Mouse (Mus musculus): ENCODE results near the gene Sorbs2. TPM values are rescaled to one million over a fixed set of nuclear protein-coding genes. Genes with fewer than 3 reads are reported as not detected.

Sorbs2 gene
- polyA plus RNA-seq, 1 experiment from 2014 or later, result 77.9 TPM

DNA sequence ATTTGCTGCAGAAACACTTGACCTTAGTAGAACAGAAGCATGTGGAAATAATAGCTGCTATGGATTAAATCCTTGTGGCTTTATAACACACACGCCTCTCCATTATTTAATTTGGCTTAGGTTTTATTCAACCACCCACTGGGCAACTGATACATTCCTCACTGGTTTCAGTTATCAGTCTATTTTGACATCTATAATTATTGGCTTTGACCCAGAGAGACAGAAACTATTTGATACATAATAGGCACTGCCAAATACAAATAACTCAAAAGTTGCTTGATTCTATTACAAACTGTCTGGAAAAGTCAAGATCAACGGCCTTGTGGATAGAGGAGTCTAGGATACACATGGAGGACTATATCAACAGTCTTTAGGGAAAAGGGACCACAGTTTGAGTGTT is 20.1 kb downstream of the Sorbs2 start:
- Histone ChIP-seq H3K27ac (no peak overlapping the region), H3K9ac (replicated peaks) (no peak overlapping the region), H3K4me2 (replicated peaks) (no peak overlapping the region), H3K9me3 (0 out of 2 replicates have a peak, but pooled peaks cover under 1% of the 10 kb centered on the region), H3K4me3 (replicated peaks) (no peak overlapping the region), H3K4me1 (replicated peaks) (no peaks in the 10 kb centered on the region), H3K36me3 (peaks cover 11% of the 10 kb centered on the region), H3K27me3 (no peaks in the 10 kb centered on the region)
- WGBS, result 71% methylated on average over 2 of the region's 2 CpGs
- ATAC-seq, result no peak

DNA sequence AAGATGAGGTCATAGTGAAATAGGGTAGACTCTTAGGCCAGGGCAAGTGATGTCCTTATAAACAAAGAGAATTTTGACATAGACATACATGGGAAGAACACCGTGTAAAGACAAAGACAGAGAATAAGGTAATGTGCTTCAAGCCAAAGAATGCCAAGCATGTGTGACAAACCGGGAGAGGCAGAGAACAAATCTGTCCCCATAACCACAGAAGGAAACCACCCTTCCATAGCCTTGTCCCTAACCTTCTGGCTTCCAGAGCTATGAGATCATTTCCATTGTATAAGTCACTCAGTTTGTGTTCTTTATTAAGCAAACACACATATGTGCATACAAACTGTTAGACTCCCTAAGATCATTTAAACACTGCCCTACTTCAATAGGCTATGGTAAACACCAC is 21.3 kb downstream of the Sorbs2 start:
- ATAC-seq, result no peak
- WGBS, result 79% methylated on average over 2 of the region's 2 CpGs

DNA sequence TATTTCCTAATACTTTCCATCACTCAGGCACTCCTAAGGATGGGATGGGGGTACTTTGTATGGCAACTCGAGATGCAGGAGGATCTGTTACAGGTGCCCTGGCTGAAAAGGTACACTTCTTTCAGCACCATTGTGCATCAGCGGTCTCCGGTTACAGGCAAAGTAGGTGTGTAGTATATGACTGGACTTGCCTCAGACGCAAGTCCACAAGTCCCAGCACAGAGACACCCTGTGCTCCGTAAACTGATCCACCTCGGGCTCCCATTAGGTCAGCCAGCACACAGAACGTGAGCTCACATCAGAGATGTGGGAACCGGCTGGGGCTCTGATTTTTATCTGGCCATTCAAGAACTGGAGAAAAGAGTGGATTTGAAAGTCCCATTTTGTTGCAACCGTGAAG is 29.0 kb downstream of the Sorbs2 start:
- H3K4me2 ChIP-seq (replicated peaks), result no peak overlapping the region
- 0 out of 2 replicates have a peak, but pooled peaks cover 5% of the 10 kb centered on the region for H3K9me3 ChIP-seq
- no peaks in the 10 kb centered on the region for H3K27me3 ChIP-seq
- H3K4me1 ChIP-seq (replicated peaks), result peaks cover 11% of the 10 kb centered on the region
- no peak overlapping the region for H3K9ac ChIP-seq (replicated peaks)
- 90% methylated on average over 9 of the region's 9 CpGs for WGBS
- H3K36me3 ChIP-seq, result peaks cover 7% of the 10 kb centered on the region; the same call in 1 of the 2 replicates
- H3K27ac ChIP-seq, result no peak overlapping the region
- ATAC-seq, result no peak
- H3K4me3 ChIP-seq (replicated peaks), result no peak overlapping the region

More for the DNA sequence above, 21.3 kb downstream of the Sorbs2 start:
- Histone ChIP-seq H3K4me1 (replicated peaks) (no peaks in the 10 kb centered on the region), H3K9me3 (0 out of 2 replicates have a peak, but pooled peaks cover 5% of the 10 kb centered on the region), H3K27me3 (no peaks in the 10 kb centered on the region), H3K9ac (replicated peaks) (no peak overlapping the region), H3K4me2 (replicated peaks) (no peak overlapping the region), H3K36me3 (peaks cover 15% of the 10 kb centered on the region), H3K27ac (no peak overlapping the region), H3K4me3 (replicated peaks) (no peak overlapping the region)

DNA sequence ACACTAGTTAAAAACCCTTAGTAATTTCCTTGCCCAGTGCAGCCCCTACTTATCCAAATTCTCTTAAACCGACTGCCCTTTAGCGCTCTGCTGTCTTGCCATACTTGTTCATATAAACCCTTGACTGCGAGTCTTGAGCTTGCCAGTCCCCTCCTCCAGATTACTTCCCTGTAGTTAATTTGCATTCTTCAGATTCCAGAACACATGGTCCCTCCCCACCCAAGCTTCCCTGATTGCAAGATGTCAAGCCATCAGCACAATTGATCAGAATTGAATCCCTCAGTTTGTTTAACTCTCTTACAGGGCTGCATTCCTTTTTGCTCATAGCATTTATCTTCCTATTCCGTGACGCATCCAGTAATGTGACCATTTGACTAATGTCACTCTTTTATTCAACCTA is 32.9 kb downstream of the Sorbs2 start:
- no peak overlapping the region for H3K27ac ChIP-seq
- no peaks in the 10 kb centered on the region for H3K36me3 ChIP-seq
- H3K4me1 ChIP-seq (replicated peaks), result peaks cover 9% of the 10 kb centered on the region
- ATAC-seq, result no peak
- no peak overlapping the region for H3K4me3 ChIP-seq (replicated peaks)
- H3K9ac ChIP-seq (replicated peaks), result no peak overlapping the region
- 62% methylated on average over 5 of the region's 5 CpGs for WGBS
- H3K9me3 ChIP-seq, result no peaks in the 10 kb centered on the region
- no peaks in the 10 kb centered on the region for H3K27me3 ChIP-seq
- H3K4me2 ChIP-seq (replicated peaks), result no peak overlapping the region

DNA sequence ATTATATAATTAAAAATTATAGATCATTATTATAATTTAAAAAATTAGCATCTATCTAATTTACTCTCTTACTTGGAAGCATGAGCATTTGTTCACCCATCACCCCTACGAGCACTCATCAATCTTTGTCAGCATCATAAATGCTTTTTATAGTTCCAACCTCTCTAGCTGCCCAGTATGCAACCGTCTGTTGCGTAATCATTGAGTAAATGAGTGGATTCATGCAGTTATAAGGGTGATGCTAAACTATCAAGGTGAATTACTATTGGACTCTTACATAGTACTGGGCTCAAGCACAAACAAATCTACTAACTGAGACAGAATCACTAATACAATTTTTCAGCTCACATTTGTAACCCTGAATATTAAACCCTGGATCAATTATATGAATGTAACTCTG is 44.6 kb downstream of the Sorbs2 start:
- no peak for ATAC-seq
- no peak overlapping the region for H3K4me3 ChIP-seq (replicated peaks)
- WGBS, result 92% methylated on average over 3 of the region's 3 CpGs
- no peaks in the 10 kb centered on the region for H3K27me3 ChIP-seq
- no peaks in the 10 kb centered on the region for H3K36me3 ChIP-seq
- no peaks in the 10 kb centered on the region for H3K9me3 ChIP-seq
- no peak overlapping the region for H3K27ac ChIP-seq
- no peak overlapping the region for H3K4me2 ChIP-seq (replicated peaks)
- 0 out of 2 replicates have a peak, but pooled peaks cover 4% of the 10 kb centered on the region for H3K4me1 ChIP-seq (replicated peaks)
- H3K9ac ChIP-seq (replicated peaks), result no peak overlapping the region

DNA sequence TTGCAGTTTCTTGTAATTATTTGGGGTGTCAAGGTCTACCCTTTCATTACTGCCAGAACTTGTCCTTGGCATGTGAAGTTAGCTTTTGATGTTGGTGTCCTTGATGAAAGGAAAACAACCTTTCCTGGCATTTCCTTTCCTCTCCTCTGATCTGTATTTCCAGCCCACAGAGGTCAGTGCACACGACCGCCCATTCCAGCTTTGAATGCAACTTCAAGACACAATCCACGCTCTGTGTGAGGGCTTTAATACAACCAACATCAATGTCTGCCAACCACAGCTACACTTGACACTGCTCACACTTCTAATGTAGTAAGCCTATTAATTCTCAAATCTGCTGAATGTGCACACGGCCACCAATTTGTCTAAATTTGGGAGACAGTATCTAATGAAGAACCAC is 47.0 kb downstream of the Sorbs2 start:
- Histone ChIP-seq H3K36me3 (no peaks in the 10 kb centered on the region), H3K9ac (replicated peaks) (no peak overlapping the region), H3K27me3 (no peaks in the 10 kb centered on the region), H3K4me1 (replicated peaks) (peaks cover 25% of the 10 kb centered on the region), H3K27ac (no peak overlapping the region), H3K4me3 (replicated peaks) (no peak overlapping the region), H3K4me2 (replicated peaks) (no peak overlapping the region), H3K9me3 (no peaks in the 10 kb centered on the region)
- WGBS, result 59% methylated on average over 4 of the region's 4 CpGs
- ATAC-seq, result no peak

DNA sequence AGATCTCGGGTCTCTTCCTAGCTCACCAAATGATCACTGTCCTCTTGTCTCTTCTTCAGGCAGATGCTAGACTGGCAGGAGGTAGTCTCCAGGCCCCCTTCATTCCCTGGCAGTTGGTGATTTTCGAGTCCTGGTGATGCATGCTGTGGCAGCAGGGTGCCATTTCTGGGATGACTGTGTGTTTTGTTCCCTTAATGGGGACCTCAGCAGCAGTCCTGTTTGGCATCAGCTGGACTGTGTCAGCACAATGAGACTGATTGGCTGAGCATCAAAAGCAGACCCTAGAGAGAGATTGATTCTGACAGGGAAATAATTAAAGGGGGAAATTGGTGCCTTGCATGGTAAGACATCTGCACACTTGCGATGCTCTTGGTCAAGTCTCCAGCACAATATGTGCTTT is 50.3 kb downstream of the Sorbs2 start:
- peaks cover 34% of the 10 kb centered on the region for H3K4me1 ChIP-seq (replicated peaks)
- no peaks in the 10 kb centered on the region for H3K36me3 ChIP-seq
- peak; percentile 90 for ATAC-seq
- no peaks in the 10 kb centered on the region for H3K27me3 ChIP-seq
- no peaks in the 10 kb centered on the region for H3K9me3 ChIP-seq
- H3K4me3 ChIP-seq (replicated peaks), result no peak overlapping the region
- no peak overlapping the region for H3K9ac ChIP-seq (replicated peaks)
- H3K27ac ChIP-seq, result peak overlapping the region; percentile 71
- 21% methylated on average over 3 of the region's 3 CpGs for WGBS
- no peak overlapping the region for H3K4me2 ChIP-seq (replicated peaks)

DNA sequence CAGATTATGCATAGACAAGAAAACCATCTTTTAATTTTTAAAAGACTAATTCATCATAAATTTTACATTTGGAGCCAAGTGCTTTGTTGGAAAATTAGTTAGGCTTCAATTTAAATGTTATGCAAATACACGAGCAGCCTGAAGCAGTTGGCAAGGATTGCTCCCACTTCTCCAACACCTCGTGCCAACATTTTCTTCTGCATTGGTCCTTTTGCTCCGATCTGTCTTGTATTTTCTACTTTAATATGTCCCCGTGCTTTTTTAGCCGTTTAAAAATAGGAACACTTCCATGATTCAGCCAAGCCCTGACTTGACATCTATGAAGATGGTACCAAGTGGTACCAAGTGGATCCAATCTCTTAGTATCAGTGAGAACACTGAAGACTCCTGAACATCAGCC is 50.8 kb downstream of the Sorbs2 start:
- H3K4me3 ChIP-seq (replicated peaks), result no peak overlapping the region
- no peak overlapping the region for H3K4me2 ChIP-seq (replicated peaks)
- no peaks in the 10 kb centered on the region for H3K27me3 ChIP-seq
- peak overlapping the region; percentile 45; the same call in 1 of the 2 replicates for H3K27ac ChIP-seq
- no peaks in the 10 kb centered on the region for H3K9me3 ChIP-seq
- H3K36me3 ChIP-seq, result no peaks in the 10 kb centered on the region
- 70% methylated on average over 5 of the region's 5 CpGs for WGBS
- ATAC-seq, result no peak
- peaks cover 34% of the 10 kb centered on the region for H3K4me1 ChIP-seq (replicated peaks)
- H3K9ac ChIP-seq (replicated peaks), result no peak overlapping the region

DNA sequence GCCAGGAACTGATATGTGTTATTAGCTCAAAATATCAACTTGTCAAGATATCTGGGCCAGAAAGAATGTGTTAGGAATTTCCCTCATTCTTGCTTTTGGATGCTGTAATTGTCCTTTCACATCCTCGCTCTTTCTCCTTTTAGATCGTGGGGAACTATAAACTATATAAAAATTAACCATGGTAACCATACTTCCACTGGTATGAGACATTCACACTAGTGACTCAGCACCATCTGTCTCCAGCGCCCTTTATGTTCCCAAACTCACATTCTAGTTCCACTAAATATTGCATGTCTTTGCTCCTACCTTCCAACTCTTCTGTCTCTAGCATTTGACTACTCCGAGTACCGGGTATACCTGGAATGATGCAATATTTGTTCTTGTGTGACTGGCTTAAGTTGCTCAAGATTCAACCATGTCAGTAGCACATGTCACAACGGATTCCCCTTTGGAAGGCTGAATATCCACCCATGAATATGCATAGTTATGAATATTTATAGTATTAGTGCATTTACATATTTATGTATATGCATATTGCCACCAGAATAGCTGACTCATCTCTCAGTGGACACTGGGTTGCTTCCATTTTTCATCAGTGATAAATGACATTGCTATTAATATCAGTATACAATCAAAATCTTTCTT is 51.7 kb downstream of the Sorbs2 start:
- peaks cover 34% of the 10 kb centered on the region for H3K4me1 ChIP-seq (replicated peaks)
- no peak; the same call in 1 of the 2 replicates for ATAC-seq
- H3K4me3 ChIP-seq (replicated peaks), result no peak overlapping the region
- no peaks in the 10 kb centered on the region for H3K36me3 ChIP-seq
- H3K9ac ChIP-seq (replicated peaks), result no peak overlapping the region
- no peaks in the 10 kb centered on the region for H3K9me3 ChIP-seq
- H3K4me2 ChIP-seq (replicated peaks), result no peak overlapping the region
- H3K27ac ChIP-seq, result peak overlapping the region; percentile 45; the same call in 1 of the 2 replicates
- H3K27me3 ChIP-seq, result no peaks in the 10 kb centered on the region
- whole genome bisulfite sequencing, result 77% methylated on average over 6 of the region's 6 CpGs

DNA sequence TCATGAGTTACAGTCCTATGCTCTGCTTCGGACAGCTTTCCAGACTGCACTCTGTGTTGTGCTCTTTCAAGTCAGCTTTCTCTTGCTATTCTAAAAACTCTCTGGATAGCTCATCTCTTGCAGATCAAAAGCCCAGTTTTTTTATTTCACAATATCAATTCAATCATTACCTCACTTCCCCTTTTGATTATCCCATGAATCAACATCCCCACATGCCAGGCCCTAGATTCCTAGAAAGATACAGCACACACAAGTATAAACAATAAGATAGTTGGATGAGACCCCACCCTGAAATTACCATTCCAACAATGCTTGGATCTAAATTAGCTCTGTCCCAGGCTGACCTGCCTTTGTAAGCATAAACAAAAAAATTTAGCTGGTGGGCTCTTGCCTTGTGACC is 57.6 kb downstream of the Sorbs2 start:
- Histone ChIP-seq H3K27me3 (no peaks in the 10 kb centered on the region), H3K27ac (no peak overlapping the region), H3K36me3 (peaks cover 6% of the 10 kb centered on the region), H3K4me1 (replicated peaks) (peaks cover 8% of the 10 kb centered on the region), H3K9ac (replicated peaks) (no peak overlapping the region), H3K4me3 (replicated peaks) (no peak overlapping the region), H3K4me2 (replicated peaks) (no peak overlapping the region), H3K9me3 (peaks cover 3% of the 10 kb centered on the region; the same call in 1 of the 2 replicates)
- no peak for ATAC-seq
- WGBS, result 97% methylated on average over 1 of the region's 1 CpGs

DNA sequence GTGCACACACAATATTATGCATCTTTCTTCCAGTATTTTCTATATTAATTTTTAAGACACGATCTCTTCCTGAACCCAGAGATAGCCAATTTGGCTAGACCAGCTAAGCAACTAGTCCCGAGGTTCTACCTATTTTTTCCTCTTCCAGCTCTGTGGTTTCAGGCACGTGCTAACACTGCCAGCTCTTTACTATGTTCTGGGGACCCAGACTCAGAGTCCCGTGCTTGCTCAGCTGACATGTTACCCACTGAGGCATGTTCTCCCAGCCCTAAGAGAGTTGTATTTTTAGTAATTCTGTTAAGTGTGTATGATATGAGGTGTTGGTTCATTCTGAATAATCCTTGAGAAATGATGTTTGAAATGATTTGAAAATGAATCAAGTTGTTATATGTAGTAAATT is 62.5 kb downstream of the Sorbs2 start:
- H3K27me3 ChIP-seq, result no peaks in the 10 kb centered on the region
- H3K4me1 ChIP-seq (replicated peaks), result peaks cover 7% of the 10 kb centered on the region
- no peak overlapping the region for H3K4me3 ChIP-seq (replicated peaks)
- H3K9ac ChIP-seq (replicated peaks), result no peak overlapping the region
- peaks cover 3% of the 10 kb centered on the region; the same call in 1 of the 2 replicates for H3K9me3 ChIP-seq
- H3K27ac ChIP-seq, result no peak overlapping the region
- peaks cover 6% of the 10 kb centered on the region for H3K36me3 ChIP-seq
- no peak for ATAC-seq
- WGBS, result 88% methylated on average over 4 of the region's 4 CpGs
- H3K4me2 ChIP-seq (replicated peaks), result no peak overlapping the region

DNA sequence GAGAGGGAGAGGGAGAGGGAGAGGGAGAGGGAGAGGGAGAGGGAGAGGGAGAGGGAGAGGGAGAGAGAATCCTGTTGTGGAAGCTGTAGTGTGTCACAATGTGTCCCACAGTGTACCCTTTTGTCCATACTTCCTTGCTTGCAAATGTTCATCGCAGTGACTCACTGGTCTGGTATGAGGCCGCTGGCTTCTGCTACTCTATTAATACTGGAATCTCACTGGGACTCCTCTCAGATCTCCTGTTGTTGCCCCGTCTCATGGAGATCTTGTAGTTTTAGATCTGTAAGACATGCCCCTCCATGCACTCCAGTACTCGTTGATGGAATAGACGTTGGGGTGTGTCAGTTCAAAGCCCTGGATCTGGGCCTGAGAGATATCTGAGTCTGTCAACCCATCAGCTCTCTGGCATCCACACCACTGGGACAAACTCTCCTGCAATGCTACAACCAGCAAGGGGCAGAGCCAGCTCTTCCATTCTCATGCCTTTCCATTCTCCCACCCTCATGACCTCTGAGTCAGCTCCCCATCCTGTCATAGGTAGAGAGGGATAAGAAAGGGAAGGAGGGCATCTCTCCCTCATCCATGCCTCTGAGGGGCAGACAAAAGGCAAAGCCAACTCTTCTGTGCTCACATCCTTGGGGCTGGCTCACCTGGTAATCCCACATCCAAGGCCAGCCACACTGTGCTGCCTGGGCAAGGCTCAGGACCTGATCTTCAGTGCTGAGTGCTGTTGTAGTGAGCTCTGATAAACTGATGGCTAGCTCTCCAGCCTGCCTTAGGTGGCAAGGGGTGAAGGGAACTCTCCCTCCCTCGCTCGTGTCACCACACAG is 72.3 kb downstream of the Sorbs2 start:
- H3K4me1 ChIP-seq (replicated peaks), result no peaks in the 10 kb centered on the region
- H3K9me3 ChIP-seq, result no peaks in the 10 kb centered on the region
- no peak overlapping the region for H3K9ac ChIP-seq (replicated peaks)
- H3K4me3 ChIP-seq (replicated peaks), result no peak overlapping the region
- no peaks in the 10 kb centered on the region for H3K27me3 ChIP-seq
- WGBS, result 86% methylated on average over 7 of the region's 7 CpGs
- 0 out of 2 replicates have a peak, but pooled peaks cover 4% of the 10 kb centered on the region for H3K36me3 ChIP-seq
- H3K27ac ChIP-seq, result no peak overlapping the region
- 0 out of 2 replicates have a peak, but pooled peaks have one; percentile 17 for ATAC-seq
- no peak overlapping the region for H3K4me2 ChIP-seq (replicated peaks)
